Mouse (Mus musculus) liver, embryonic 16.5 days (tissue): ENCODE measurements around the gene Dcakd. TPM values are rescaled to one million over a fixed set of nuclear protein-coding genes. Genes with fewer than 3 reads are reported as not detected.

ENCODE experiments used
- ATAC-seq: fragments of 200-750 bp; cut with Nextera tagmentation; 2 replicates; pipeline ENCODE4 v1.8.0; 2017; ENCODE audit warnings: low read depth, mild to moderate bottlenecking, moderate number of reproducible peaks, moderate library complexity
- H3K27ac ChIP-seq: fragments of 300-500 bp; sonication (generic); 2 replicates; pipeline ENCODE4 v1.5.1; 2014; ENCODE audit warnings: mild to moderate bottlenecking, low read length
- H3K27me3 ChIP-seq: fragments of 300-500 bp; sonication (generic); 2 replicates; pipeline ENCODE4 v1.6.1; 2014; ENCODE audit warnings: low read depth, low read length, mixed read lengths; ENCODE audit not compliant: control insufficient read depth, insufficient read depth
- H3K36me3 ChIP-seq: fragments of 300-500 bp; sonication (generic); 2 replicates; pipeline ENCODE4 v1.6.1; 2014; ENCODE audit warnings: mild to moderate bottlenecking; ENCODE audit not compliant: control insufficient read depth, insufficient read depth
- H3K4me1 ChIP-seq: fragments of 300-500 bp; sonication (generic); 2 replicates; pipeline ENCODE4 v1.6.1; 2014; ENCODE audit warnings: low read depth, low read length, mixed read lengths; ENCODE audit not compliant: control insufficient read depth
- H3K4me2 ChIP-seq: fragments of 300-500 bp; sonication (generic); 2 replicates; pipeline ENCODE4 v1.6.1; 2014; ENCODE audit warnings: low read depth, low read length, mixed read lengths
- H3K4me3 ChIP-seq: fragments of 300-500 bp; sonication (generic); 2 replicates; pipeline ENCODE4 v1.5.1; 2014; ENCODE audit warnings: low read depth, mild to moderate bottlenecking, low read length
- H3K9ac ChIP-seq: fragments of 300-500 bp; sonication (generic); 2 replicates; pipeline ENCODE4 v1.6.1; 2014; ENCODE audit warnings: low read depth, low read length
- H3K9me3 ChIP-seq: fragments of 300-500 bp; sonication (generic); replicated peaks from 2 replicates; pipeline ENCODE4 v1.6.1; 2016; ENCODE audit warnings: low read length; ENCODE audit not compliant: control insufficient read depth
- whole genome bisulfite sequencing: fragments of 180-500 bp; shearing (Covaris S2); extraction: QIAGEN DNeasy Blood & Tissue Kit; methylation state at CpG from one replicate; pipeline ENCODE4 v1.1.7; 2014; ENCODE audit not compliant: insufficient replicate concordance; 5-methylcytosine and 5-hydroxymethylcytosine counted together
- polyA plus RNA-seq: library from polyadenylated mRNA; unstranded; fragments of >200 nt; fragmentation: Nextera tagmentation; extraction: Ambion mirVana; gene quantifications from 2 replicates; pipeline ENCODE4 v1.2.1, GENCODE M21; 2015

Gene Dcakd
- polyA plus RNA-seq, result 22.9 and 29.0 TPM in 2 replicates

DNA sequence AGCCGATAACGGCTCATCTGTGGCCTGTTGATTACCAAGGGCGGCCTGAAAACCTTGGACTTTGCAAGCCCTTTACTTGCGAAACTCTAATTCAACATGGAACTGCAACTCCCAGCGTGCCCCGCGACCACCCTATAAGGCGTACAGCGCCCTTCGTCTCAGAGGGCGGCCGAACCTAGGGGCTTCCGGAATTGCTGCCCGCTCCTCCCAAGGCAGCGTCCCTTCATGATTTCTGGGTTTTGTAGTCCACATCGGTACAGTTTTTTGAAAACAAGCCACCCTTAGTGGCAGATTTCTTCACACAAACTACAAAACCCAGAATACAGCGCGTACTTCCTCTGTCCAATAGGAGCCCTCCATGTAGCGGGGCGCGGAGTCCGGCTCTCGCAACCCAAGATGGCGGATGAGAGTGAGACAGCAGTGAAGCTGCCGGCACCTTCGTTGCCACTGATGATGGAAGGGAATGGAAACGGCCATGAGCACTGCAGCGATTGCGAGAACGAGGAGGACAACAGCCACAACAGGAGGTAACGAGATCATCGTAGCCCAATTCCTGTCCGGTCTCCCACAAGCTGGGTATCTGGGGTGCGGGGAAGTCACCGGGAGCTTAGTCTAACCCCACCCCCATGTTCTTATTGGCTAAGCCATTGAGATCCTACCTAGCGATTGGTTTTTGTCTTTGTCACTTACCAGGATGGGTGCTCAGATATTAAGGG, at the start of gene Dcakd, which contains the start of gene Nmt1:
Gene Dcakd (minus strand): TSS at position 158 of the 716 bp plus-strand sequence.
Gene Nmt1 (plus strand): TSS at position 15 of the 716 bp plus-strand sequence.
- peak; percentile 95 for ATAC-seq
- Histone ChIP-seq H3K27ac (peak within 1 kb of the TSS; percentile 92), H3K9ac (peak within 1 kb of the TSS; percentile 83), H3K36me3 (peaks cover 4% of the 10 kb centered on the region), H3K4me1 (peaks cover 18% of the 10 kb centered on the region), H3K4me2 (peak within 1 kb of the TSS; percentile 75), H3K27me3 (no peaks in the 10 kb centered on the region), H3K4me3 (peak within 1 kb of the TSS; percentile 83), H3K9me3 (no peaks in the 10 kb centered on the region)
- under 1% methylated on average over 36 of the region's 36 CpGs for WGBS

DNA sequence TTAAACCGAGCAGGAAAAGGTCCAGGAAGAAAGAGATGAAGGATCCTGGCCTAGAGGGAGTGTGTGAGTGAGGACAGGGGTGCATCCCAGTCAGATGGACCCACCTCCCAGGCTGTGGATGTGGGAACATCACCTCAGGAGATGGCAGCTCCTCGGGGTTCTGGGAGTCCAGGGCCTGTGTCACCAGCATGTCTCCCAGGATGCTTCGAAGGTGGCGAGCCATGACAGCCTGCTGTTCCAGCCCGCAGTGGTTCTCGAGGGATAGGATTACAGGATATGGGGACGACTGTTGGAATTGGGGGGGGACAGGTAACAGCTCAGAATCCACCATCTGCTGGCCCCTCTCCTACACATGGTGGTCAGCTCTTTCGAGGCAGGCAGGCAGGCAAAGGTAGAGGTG, 48.4 kb upstream of the Dcakd start:
- Histone ChIP-seq H3K4me2 (no peak overlapping the region), H3K27me3 (peaks cover 21% of the 10 kb centered on the region), H3K9me3 (no peaks in the 10 kb centered on the region), H3K4me3 (no peak overlapping the region), H3K9ac (no peak overlapping the region), H3K36me3 (no peaks in the 10 kb centered on the region), H3K27ac (no peak overlapping the region), H3K4me1 (peaks cover 4% of the 10 kb centered on the region)
- WGBS, result 69% methylated on average over 8 of the region's 8 CpGs
- no peak for ATAC-seq

DNA sequence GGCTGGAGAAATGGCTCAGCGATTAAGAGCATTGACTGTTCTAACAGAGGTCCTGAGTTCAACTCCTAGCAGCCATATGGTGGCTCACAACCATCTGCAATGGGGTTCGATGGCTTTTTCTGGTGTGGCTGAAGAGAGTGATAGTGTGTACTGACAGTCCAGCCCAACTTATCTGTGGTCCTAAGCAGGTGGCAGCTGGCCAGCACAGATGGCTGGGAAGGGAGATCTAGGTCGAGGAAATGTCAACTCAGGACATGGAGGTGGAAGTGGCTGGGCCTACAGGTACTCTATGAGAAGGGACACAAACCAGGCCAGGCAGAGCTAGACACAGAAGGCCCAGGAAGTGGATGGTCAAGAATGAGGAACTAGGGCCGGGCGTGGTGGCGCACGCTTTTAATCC, 47.9 kb upstream of the Dcakd start:
- Histone ChIP-seq H3K4me3 (no peak overlapping the region), H3K9me3 (no peaks in the 10 kb centered on the region), H3K9ac (no peak overlapping the region), H3K27ac (no peak overlapping the region), H3K4me1 (peaks cover 4% of the 10 kb centered on the region), H3K4me2 (no peak overlapping the region), H3K27me3 (peaks cover 19% of the 10 kb centered on the region), H3K36me3 (no peaks in the 10 kb centered on the region)
- 65% methylated on average over 7 of the region's 7 CpGs for WGBS
- ATAC-seq, result no peak

DNA sequence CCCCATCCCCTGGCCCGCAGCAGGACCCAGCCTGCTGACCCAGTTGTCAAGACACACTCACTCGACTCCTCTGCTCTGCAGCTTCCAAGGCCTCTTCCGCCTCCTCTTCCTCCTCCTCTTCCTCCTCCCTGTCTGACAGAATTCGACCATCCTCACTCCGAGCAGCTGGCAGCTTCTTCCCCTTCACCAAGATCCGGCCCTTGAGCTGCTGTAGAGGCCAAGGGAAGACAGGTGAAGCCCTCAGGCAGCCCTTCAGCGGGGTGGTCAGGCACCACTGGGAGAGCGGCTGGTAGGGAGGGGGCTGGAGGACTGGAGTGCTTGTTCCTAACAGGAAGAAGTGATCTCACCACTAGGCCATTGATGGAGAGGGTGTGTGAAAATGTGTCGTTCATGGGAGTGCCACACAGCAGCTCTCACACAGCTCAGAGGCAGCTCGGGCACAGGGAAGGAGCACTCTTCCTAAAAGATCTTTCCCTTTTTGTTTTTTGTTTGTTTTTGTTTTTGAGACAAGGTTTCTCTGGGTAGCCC, 46.7 kb upstream of the Dcakd start:
- Histone ChIP-seq H3K4me1 (no peaks in the 10 kb centered on the region), H3K4me3 (no peak overlapping the region), H3K36me3 (no peaks in the 10 kb centered on the region), H3K9ac (no peak overlapping the region), H3K9me3 (no peaks in the 10 kb centered on the region), H3K4me2 (no peak overlapping the region), H3K27me3 (peaks cover 8% of the 10 kb centered on the region), H3K27ac (no peak overlapping the region)
- 23% methylated on average over 10 of the region's 10 CpGs for WGBS
- ATAC-seq, result no peak

DNA sequence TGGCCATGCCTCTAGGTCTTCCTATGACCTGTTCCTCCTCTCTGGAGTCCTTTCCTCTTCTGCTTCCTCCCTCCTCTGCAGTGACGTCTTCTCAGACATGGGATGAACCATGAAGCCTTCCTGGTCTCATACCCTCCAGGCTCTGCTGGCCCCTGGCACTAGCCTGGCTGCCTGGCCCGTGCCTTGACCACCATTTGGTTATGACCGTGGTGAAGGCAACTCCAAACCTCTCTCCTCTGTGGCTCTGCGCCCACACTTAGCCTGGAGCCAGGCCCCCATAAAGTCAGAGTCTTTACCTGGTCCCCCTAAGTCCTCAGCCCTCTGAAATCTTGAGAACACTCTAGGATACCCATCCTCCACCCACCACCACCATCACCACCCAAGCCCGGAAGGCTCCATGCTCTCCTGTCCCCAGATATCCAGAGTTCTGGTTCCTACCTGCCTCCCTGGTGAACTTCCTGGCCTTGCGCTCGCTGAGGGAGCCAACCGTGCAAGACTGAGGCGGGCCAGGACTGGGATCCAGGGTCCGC, 46.1 kb upstream of the Dcakd start:
- 0 out of 2 replicates have a peak, but pooled peaks cover under 1% of the 10 kb centered on the region for H3K36me3 ChIP-seq
- no peak overlapping the region for H3K27ac ChIP-seq
- H3K4me2 ChIP-seq, result no peak overlapping the region
- peaks cover 1% of the 10 kb centered on the region for H3K27me3 ChIP-seq
- H3K9me3 ChIP-seq, result no peaks in the 10 kb centered on the region
- no peak overlapping the region for H3K4me3 ChIP-seq
- 59% methylated on average over 10 of the region's 10 CpGs for WGBS
- ATAC-seq, result no peak
- H3K4me1 ChIP-seq, result no peaks in the 10 kb centered on the region
- no peak overlapping the region for H3K9ac ChIP-seq

DNA sequence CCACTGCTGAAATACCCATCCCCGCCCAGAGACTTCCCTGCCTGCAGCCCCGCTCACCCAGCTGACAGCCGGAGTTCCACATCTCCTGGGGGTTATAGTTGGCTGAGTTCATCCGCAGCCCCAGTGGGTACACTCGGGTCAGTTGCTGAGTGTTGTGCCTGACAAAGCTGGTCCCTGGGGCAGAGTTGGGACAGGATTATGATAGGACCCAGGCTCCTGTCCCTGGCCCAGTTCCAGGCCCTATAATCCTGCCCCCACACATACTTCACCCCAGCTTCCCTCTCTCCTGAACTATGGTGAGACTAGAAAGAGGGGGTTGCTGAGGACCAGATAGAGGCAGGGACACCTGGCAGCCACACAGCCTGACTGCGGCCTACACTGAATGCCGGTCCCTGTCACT, 45.5 kb upstream of the Dcakd start:
- Histone ChIP-seq H3K36me3 (0 out of 2 replicates have a peak, but pooled peaks cover 5% of the 10 kb centered on the region), H3K9ac (no peak overlapping the region), H3K27ac (no peak overlapping the region), H3K9me3 (no peaks in the 10 kb centered on the region), H3K27me3 (no peaks in the 10 kb centered on the region; the same call in none of the 2 replicates), H3K4me2 (no peak overlapping the region), H3K4me1 (no peaks in the 10 kb centered on the region), H3K4me3 (no peak overlapping the region)
- no peak for ATAC-seq
- WGBS, result 83% methylated on average over 7 of the region's 7 CpGs

DNA sequence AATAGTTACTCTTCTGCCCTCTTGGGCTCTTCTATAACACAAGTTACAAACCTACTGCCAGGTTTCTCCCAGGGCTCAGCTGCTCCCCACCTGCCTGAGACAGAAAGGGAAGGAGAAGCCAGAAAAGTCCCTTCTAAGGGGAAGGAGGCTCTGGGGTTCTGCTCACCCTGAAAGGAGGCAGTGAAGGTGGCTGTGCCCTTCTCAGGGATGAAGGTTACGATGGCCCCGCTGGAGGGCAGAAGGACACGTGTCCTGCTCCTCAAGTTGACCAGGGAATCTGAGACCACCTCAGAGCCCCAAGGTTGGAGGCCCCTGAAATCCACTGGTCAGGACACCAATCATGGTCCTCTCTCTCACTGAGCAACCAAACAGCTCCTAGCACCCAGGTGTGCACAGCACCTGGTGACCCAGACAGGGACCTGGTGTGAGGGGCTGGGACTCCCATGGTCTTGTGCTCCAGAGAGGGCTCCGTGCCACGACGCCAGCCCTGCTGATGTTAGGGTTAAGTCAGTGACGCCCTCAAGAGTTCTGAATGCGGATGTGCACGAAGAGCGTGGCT, 42.3 kb upstream of the Dcakd start:
- 82% methylated on average over 10 of the region's 10 CpGs for WGBS
- no peak for ATAC-seq
- no peak overlapping the region for H3K9ac ChIP-seq
- H3K4me3 ChIP-seq, result no peak overlapping the region
- no peak overlapping the region for H3K27ac ChIP-seq
- no peak overlapping the region for H3K4me2 ChIP-seq
- H3K9me3 ChIP-seq, result no peaks in the 10 kb centered on the region
- H3K4me1 ChIP-seq, result no peaks in the 10 kb centered on the region
- H3K27me3 ChIP-seq, result no peaks in the 10 kb centered on the region
- peaks cover 27% of the 10 kb centered on the region for H3K36me3 ChIP-seq

DNA sequence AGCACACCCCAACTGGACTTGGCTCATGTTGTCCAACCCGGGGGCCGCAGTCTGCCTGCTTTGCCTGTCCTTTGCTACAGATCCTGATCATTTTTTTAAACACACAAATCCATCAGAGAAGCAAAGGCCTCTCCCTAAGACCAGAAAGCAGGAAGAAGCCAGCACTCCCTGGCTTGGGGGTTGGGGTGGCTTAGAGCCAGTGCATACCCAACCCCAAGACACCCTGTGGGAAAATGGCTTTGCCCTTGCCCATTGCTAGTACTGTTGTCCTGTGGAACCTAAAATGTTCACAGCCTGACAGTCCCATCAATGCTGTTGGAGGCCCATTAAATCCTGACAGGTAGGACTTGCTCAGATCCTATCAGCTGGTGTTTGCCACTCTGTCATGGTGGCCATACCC, 41.6 kb upstream of the Dcakd start:
- no peaks in the 10 kb centered on the region for H3K9me3 ChIP-seq
- WGBS, result 89% methylated on average over 2 of the region's 2 CpGs
- H3K36me3 ChIP-seq, result peaks cover 31% of the 10 kb centered on the region

DNA sequence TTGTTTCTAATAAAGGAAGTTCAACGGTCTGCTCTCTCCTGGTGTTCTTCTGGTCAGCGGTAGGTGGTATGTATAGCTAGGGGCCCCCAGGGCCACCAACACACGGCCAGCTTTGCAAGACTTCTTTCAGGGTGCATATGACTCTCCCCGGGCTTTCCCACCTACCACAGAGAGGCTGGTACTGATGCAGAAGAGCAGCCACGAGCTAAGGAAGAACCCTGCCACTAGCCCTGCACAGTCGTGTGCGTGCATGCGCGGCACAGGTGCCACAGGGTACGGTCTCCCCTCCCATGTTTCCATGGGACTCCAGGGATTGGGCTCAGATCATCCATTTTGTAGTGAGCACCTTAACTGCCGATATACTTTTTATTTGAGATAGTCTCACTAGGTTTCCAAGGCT, 40.8 kb upstream of the Dcakd start:
- Histone ChIP-seq H3K9ac (no peak overlapping the region), H3K4me1 (no peaks in the 10 kb centered on the region), H3K27ac (no peak overlapping the region), H3K36me3 (peaks cover 40% of the 10 kb centered on the region), H3K27me3 (no peaks in the 10 kb centered on the region), H3K4me2 (no peak overlapping the region), H3K9me3 (no peaks in the 10 kb centered on the region), H3K4me3 (no peak overlapping the region)
- no peak for ATAC-seq
- WGBS, result 90% methylated on average over 11 of the region's 11 CpGs

More for the DNA sequence above, 41.6 kb upstream of the Dcakd start:
- Histone ChIP-seq H3K4me3 (no peak overlapping the region), H3K4me2 (no peak overlapping the region), H3K27me3 (no peaks in the 10 kb centered on the region), H3K27ac (no peak overlapping the region), H3K4me1 (no peaks in the 10 kb centered on the region), H3K9ac (no peak overlapping the region)
- no peak for ATAC-seq
